Mouse (Mus musculus) ES-Bruce4 (cell line): ENCODE measurements around the gene Ppil2. TPM values are rescaled to one million over a fixed set of nuclear protein-coding genes. Genes with fewer than 3 reads are reported as not detected.

Source experiments
- H3K27ac ChIP-seq: 2 replicates; pipeline ENCODE4 v1.5.1; 2012; ENCODE audit warnings: low read length, inconsistent platforms; ENCODE audit not compliant: insufficient read depth
- H3K27me3 ChIP-seq: 2 replicates; pipeline ENCODE4 v1.6.1; 2012; ENCODE audit warnings: mild to moderate bottlenecking, low read length, inconsistent platforms; ENCODE audit not compliant: control insufficient read depth, poor library complexity, insufficient read depth, severe bottlenecking
- H3K36me3 ChIP-seq: 2 replicates; pipeline ENCODE4 v1.6.1; 2012; ENCODE audit warnings: inconsistent platforms, mild to moderate bottlenecking, low read length, moderate library complexity; ENCODE audit not compliant: control insufficient read depth, poor library complexity, insufficient read depth, severe bottlenecking
- H3K4me1 ChIP-seq: one replicate; pipeline ENCODE4 v1.8.1; 2011; ENCODE audit warnings: low read length; ENCODE audit not compliant: control insufficient read depth, insufficient read depth
- H3K4me3 ChIP-seq: 2 replicates; pipeline ENCODE4 v1.5.1; 2011; ENCODE audit warnings: low read depth, mild to moderate bottlenecking, low read length
- H3K9ac ChIP-seq: 2 replicates; pipeline ENCODE4 v1.6.1; 2012; ENCODE audit warnings: low read depth, mild to moderate bottlenecking, inconsistent platforms; ENCODE audit not compliant: poor library complexity, severe bottlenecking
- H3K9me3 ChIP-seq: replicated peaks from 2 replicates; pipeline ENCODE4 v1.6.1; 2012; ENCODE audit warnings: mild to moderate bottlenecking, low read length, inconsistent platforms; ENCODE audit not compliant: control insufficient read depth, poor library complexity, insufficient read depth, severe bottlenecking
- CTCF ChIP-seq: IDR thresholded peaks from one replicate; pipeline ENCODE4 v1.8.1; 2011; ENCODE audit warnings: low read depth, low read length
- EP300 ChIP-seq: IDR thresholded peaks from 2 replicates; pipeline ENCODE4 v1.6.1; 2011; ENCODE audit warnings: low read depth, low read length; ENCODE audit not compliant: insufficient read depth
- POLR2A ChIP-seq: IDR thresholded peaks from one replicate; pipeline ENCODE4 v1.8.1; 2011; ENCODE audit warnings: low read length; ENCODE audit not compliant: insufficient read depth
- polyA plus RNA-seq: library from polyadenylated mRNA; stranded (reverse); fragments of >200 nt; gene quantifications from 2 replicates; pipeline ENCODE4 v1.2.4, GENCODE M21; 2011; ENCODE audit warnings: low read depth; ENCODE audit not compliant: missing spikeins, insufficient read depth, insufficient read length

Ppil2 gene
- polyA plus RNA-seq, 1 experiment, result 139 TPM

GRCm38 (mm10) chr16:17040716-17041115 lies 70.3 kb downstream of the Ppil2 start:
- no peak for TF ChIP-seq POLR2A
- TF ChIP-seq CTCF, result no peak
- no peak for TF ChIP-seq EP300
- Histone ChIP-seq H3K9me3 (no peaks in the 10 kb centered on the region), H3K27ac (no peak overlapping the region), H3K9ac (no peak overlapping the region), H3K4me1 (no peaks in the 10 kb centered on the region), H3K4me3 (no peak overlapping the region), H3K27me3 (no peaks in the 10 kb centered on the region), H3K36me3 (peaks cover 82% of the 10 kb centered on the region)

Other genes with a start within 250 kb of the Ppil2 start
- gene Igll1, start 247.3 kb downstream of the Ppil2 start, polyA plus RNA-seq, result not detected in 2 replicates
- gene Top3b, start 240.5 kb downstream of the Ppil2 start, polyA plus RNA-seq, result 195 and 196 TPM in 2 replicates
- gene Vpreb1, start 240.4 kb downstream of the Ppil2 start, polyA plus RNA-seq, result 2.6 and 3.4 TPM in 2 replicates
- gene Ppm1f, start 214.8 kb downstream of the Ppil2 start, polyA plus RNA-seq, result 26.5 and 27.5 TPM in 2 replicates
- gene Mapk1, start 127.9 kb downstream of the Ppil2 start, polyA plus RNA-seq, result 327 and 351 TPM in 2 replicates
- gene Ypel1, start 41.6 kb downstream of the Ppil2 start, polyA plus RNA-seq, result 6.9 and 11.0 TPM in 2 replicates
- gene 2610318N02Rik, start 13.9 kb upstream of the Ppil2 start, polyA plus RNA-seq, result 44.0 and 55.6 TPM in 2 replicates
- gene Sdf2l1, start 21.1 kb upstream of the Ppil2 start, polyA plus RNA-seq, result 21.0 and 26.1 TPM in 2 replicates
- gene Ydjc, start 33.4 kb upstream of the Ppil2 start, polyA plus RNA-seq, result 15.3 and 15.5 TPM in 2 replicates
- 1.5 and 1.7 TPM in 2 replicates for gene Ccdc116, start 36.0 kb upstream of the Ppil2 start, polyA plus RNA-seq
- 203 and 207 TPM in 2 replicates for gene Ube2l3, start 91.4 kb upstream of the Ppil2 start, polyA plus RNA-seq
- 0.63 and 0.90 TPM in 2 replicates for gene Rimbp3, start 97.3 kb upstream of the Ppil2 start, polyA plus RNA-seq
- gene Hic2, start 122.3 kb upstream of the Ppil2 start, polyA plus RNA-seq, result 40.9 and 43.5 TPM in 2 replicates
- 9.6 and 10.5 TPM in 2 replicates for gene Tmem191c, start 164.8 kb upstream of the Ppil2 start, polyA plus RNA-seq
- not detected in 2 replicates for gene Serpind1, start 220.1 kb upstream of the Ppil2 start, polyA plus RNA-seq